Mouse (Mus musculus): ENCODE results near the gene Kctd13.

- TF ChIP-seq GATA1 (IDR thresholded peaks at IDR 0.05; ENCODE audit: borderline replicate concordance, low read length) (no peak), FLI1 (IDR thresholded peaks at IDR 0.05; ENCODE audit: low read length) (no peak)
Measured at GRCm38 (mm10) chr7:126950647-126951615, 22.3 kb downstream of the Kctd13 start.
